Mouse (Mus musculus) left cerebral cortex, adult 2 months (tissue): ENCODE results near the gene Lamc3. TPM values are rescaled to one million over a fixed set of nuclear protein-coding genes. Genes with fewer than 3 reads are reported as not detected.
A peak's percentile ranks its signal among the peaks of the same experiment; 100 is the strongest.

Experiments used
- DNase-seq, 2 experiments: peaks; one replicate each; pipeline ENCODE4 v3.0.0; 2021 to 2022; ENCODE audit warnings: low spot score in 2 of 2, mixed read lengths in 1 of 2; ENCODE audit errors: extremely low spot score in 1 of 2
- H3K27ac ChIP-seq: fragments of 200-600 bp; 2 replicates; pipeline ENCODE4 v1.8.1; 2022
- H3K4me3 ChIP-seq: fragments of 200-600 bp; 2 replicates; pipeline ENCODE4 v1.8.1; 2022
- CTCF ChIP-seq: fragments of 200-600 bp; IDR thresholded peaks from 2 replicates; pipeline ENCODE4 v1.8.1; 2022; ENCODE audit warnings: antibody characterized with exemption, mild to moderate bottlenecking, moderate library complexity
- intact Hi-C: fragments of 180-260 bp; cut with DNase I; formaldehyde crosslinking; loops from one replicate; pipeline ENCODE4 v1.15.1; 2025
- total RNA-seq, 2 experiments: library from RNA; stranded (reverse); gene quantifications; 2 replicates each; pipeline ENCODE4 v1.2.3; 2021

Gene Lamc3
- total RNA-seq, 2 experiments from 2014 or later: 6.9 to 8.8 TPM

DNA sequence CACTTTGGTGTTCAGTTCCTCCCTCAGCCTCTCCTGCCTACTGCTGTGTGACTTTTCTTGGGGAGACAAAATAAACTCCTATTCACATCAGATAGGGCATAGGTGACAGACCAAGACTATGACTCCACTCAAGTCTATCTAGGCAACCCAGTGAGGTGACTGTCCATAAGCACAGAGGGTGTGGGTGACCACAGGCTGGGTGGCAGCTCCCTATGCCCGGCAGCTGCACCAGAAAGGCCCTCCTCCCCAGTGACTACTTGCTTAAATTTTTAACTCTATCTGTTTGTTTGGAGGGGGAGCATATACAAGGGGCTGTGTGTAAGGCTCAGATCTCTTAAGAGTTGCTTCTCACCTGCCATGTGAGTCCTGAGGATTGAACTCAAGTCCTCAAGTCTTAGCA, 24.2 kb upstream of the Lamc3 start:
- no peak for TF ChIP-seq CTCF
- no peak for DNase-seq
- H3K27ac ChIP-seq: no peak overlapping the region
- intact Hi-C loops: no loop called here
- H3K4me3 ChIP-seq: no peak overlapping the region

DNA sequence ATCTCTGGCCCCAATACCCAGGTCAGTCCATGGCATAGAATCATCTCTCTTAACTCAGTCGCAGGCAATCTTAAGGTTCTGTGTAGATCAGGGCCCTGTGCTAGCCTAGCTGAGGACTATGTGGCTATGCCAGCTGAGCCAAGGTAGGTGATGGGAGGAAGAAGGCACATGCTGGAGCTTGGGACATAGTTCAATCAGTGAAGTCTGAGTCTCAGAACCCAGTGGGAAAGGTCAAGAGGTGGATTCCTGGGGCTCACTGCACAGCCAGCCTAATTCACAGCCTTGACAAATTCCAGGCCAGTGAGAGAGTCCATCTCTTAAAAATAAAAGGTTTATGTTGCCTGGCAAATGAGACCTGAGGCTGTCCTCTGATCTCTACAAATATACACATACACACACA, 23.3 kb upstream of the Lamc3 start:
- no peak for TF ChIP-seq CTCF
- intact Hi-C loops: no loop called here
- DNase-seq: no peak
- Histone ChIP-seq H3K4me3 (no peak overlapping the region), H3K27ac (no peak overlapping the region)

DNA sequence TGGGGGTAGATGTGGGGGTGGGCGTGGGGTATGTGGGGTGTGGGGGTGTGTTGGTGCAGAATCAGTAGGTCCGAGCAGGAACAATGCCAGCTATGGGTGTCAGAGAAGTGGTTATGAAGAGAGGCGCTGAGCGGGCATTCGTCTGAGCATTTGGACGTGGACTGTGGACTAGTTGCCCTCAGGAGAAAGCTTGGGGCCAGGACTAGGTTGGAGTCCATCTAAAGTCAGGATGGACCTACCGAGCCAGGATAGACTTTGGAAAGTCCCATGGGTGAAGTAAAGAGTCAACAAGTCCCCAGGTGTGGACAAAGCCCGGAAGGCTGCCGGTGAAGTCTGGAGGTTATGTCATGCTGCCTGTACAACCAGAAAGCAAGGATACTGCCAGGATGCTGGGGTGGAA, 22.2 kb upstream of the Lamc3 start:
- no peak for TF ChIP-seq CTCF
- intact Hi-C loops: no loop called here
- Histone ChIP-seq H3K27ac (no peak overlapping the region), H3K4me3 (no peak overlapping the region)
- DNase-seq: no peak

DNA sequence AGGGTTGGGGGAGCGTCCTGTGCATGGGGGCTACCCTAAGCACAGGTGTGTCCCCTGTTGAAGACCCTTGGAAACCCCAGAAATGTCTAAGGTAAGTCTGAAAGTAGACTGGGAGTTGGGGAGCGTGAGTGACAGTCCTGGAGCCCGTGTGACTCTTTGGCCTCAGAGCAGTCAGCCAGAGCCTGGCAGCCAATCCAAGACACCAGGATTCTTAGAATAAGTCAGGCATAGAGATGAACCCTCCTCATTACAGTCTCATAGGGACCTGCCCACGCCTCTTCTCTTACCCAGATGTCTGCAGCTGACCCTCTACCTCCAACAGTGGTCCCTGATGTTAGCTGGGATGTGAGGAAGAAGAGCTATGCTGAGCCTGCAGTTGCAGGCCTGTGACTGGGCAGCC, 21.8 kb upstream of the Lamc3 start:
- DNase-seq: no peak
- Histone ChIP-seq H3K4me3 (no peak overlapping the region), H3K27ac (no peak overlapping the region)
- TF ChIP-seq CTCF: no peak
- intact Hi-C loops: no loop called here

DNA sequence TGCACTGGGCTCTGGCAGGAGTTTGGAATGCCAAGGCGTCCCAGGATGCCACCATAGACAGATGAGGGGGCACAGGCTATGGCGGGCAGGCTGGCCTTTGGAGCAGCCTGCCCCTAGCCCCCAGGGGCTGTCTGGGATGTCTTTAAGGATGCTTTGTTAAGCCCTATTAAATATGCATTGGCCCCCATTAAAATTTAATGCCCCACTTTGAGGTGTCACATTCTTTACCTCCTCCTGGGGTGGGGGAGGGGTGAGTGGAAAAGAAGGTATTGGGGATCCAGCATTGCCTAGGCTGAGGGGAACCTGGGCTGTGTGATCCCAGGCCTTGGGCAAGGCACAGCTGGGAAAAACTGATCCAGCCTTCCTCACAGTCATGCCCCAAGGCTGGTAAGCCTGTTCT, 21.3 kb upstream of the Lamc3 start:
- TF ChIP-seq CTCF: no peak
- intact Hi-C loops: no loop called here
- no peak for DNase-seq
- Histone ChIP-seq H3K27ac (no peak overlapping the region), H3K4me3 (no peak overlapping the region)

DNA sequence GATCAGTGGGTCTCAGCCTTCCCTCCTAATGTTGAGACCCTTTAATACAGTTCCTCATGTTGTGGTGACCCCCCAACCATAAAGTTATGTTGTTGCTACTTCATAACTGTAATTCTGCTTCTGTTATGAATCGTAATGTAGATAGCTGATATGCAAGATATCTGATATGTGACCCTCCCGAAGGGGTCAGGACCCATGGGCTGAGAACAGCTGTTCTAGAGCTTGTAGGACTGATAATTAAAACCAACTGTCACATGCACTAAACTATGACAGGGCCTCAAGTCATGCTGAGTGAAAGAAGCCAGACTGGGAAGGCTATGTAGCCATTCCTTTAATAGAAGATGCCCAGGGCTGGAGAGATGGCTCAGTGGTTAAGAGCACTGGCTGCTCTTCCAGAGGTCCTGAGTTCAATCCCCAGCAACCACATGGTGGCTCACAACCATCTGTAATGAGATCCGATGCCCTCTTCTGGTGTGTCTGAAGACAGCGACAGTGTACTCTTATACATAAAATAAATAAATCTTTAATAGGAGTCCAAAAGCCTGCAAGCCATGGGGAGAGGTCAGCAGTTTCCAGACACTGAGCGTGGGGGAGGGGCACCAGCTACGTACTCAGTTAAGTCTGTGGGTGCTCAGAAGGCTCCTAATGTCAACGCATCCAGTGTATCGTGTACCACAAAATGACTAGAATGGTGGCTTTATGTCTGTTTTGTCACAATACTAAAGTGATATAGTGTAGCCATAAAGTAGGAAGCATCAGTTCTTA, 19.1 kb upstream of the Lamc3 start:
- intact Hi-C loops: no loop called here
- no peak overlapping the region for H3K27ac ChIP-seq
- no peak overlapping the region for H3K4me3 ChIP-seq
- DNase-seq: no peak
- TF ChIP-seq CTCF: no peak; the same call in 1 of the 2 replicates

DNA sequence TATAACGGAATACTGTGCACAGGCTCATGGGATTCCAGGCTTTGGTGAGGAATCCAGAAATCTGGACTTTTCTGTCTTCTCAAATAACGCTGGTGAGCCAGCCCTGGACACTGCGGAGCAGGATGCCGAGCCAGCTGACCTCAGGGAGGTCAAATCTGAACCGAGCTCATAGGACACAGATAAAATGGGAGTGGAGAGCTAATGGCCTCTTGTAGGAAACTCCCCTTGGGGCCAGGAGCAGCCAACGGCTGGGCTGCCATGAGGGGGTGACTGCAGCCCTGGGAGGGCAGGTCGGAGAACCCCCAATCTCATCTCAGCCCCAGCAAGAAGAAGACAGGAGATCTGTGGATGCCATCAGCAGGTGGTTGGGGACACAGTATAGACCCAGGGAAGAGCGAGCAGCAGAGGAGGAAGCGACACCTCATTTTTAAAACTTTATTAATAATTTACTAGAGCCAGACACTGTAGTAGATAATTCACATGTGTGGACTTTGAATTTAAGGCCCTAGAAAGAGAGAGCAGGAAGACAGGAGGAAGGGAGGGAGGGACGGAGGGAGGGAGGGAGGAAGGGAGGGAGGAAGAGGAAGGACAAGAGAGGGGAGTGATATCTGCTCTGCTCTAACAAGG, 18.4 kb upstream of the Lamc3 start:
- DNase-seq: no peak
- Histone ChIP-seq H3K27ac (no peak overlapping the region), H3K4me3 (no peak overlapping the region)
- TF ChIP-seq CTCF: no peak
- intact Hi-C loops: no loop called here

DNA sequence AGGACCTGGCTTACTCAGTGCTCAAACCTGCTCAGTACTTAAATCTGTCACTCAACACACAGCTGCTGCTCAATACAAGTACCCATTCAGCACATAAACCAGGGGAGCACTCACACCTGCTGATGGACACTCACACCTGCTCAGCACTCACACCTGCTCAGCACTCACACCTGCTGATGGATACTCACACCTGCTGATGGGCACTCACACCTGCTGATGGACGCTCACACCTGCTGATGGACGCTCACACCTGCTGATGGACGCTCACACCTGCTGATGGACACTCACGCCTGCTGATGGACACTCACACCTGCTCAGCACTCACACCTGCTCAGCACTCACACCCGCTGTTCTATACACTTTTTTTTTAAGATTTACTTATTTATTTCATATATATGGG, 17.4 kb upstream of the Lamc3 start:
- Histone ChIP-seq H3K4me3 (no peak overlapping the region), H3K27ac (no peak overlapping the region)
- no peak for DNase-seq
- intact Hi-C loops: no loop called here
- TF ChIP-seq CTCF: no peak

DNA sequence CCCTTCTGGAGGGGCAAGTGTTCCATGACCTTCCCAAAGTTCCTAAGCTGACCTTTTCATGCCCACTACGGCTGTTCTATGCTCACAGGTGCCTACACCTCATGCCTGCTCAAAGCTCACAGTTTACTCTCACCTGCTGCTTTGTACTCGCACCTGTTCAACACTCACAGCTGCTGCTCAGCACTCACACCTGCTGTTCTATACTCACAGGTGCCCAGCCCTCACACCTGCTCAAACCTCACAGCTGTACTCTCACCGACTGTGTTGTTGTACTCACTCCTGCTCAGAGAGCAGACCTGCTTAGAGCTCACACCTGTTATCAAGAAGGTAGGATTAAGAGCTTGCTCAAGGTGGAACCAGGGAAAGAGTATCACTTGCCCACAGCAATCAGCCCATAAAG, 16.4 kb upstream of the Lamc3 start:
- H3K4me3 ChIP-seq: no peak overlapping the region
- no peak for TF ChIP-seq CTCF
- DNase-seq: no peak
- no peak overlapping the region for H3K27ac ChIP-seq
- intact Hi-C loops: no loop called here

DNA sequence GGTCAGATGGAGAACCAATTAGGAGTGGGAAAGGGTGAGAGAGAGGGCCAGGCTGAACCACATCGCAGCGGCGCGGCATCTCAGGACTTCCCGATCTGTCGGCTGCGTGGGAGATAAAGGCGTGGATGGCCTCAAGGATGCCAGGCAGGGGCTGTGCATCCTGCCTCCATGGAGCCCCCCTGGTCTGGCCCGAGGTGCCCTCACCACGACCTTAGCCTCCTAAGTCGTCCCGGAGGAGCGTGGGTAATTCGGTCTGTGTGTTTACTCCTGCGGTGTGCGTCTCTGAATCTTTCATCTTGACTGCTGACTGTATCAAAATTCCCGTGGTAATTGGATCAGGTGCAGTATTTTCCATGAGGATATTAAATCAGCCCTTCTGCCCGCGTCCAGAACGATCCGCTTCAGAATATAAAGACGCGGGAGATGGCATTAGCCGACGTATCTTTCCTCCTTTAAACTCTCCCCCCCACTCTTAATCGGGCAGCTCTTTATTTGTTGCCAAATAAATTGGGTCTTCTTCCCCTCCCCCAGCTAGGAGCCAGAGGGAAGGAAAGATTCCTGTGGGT, 12.7 kb upstream of the Lamc3 start:
- DNase-seq: no peak
- no peak overlapping the region for H3K27ac ChIP-seq
- TF ChIP-seq CTCF: no peak
- no peak overlapping the region for H3K4me3 ChIP-seq
- intact Hi-C loops: no loop called here

DNA sequence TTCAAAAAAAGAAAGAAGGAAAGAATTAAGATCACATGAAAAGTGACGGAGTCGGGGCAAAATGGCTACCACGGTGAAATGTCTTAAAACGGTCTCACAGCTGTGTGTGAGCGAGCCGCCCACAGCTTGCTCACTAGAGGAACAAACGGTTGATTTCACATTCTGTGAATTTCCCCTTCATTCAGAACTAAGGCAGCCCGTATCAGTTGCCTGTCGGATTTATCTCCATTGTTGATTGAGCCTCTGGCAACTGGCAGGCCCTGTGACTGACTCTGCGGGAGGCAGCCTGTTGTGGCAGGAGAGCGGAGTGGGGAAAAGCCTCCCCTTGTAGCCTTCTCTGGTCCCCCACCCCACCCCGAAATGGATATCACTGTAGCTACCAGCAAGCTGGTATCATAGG, 10.6 kb upstream of the Lamc3 start:
- no peak overlapping the region for H3K4me3 ChIP-seq
- peak; percentile 25 to 29 for DNase-seq
- intact Hi-C loops: no loop called here
- no peak overlapping the region for H3K27ac ChIP-seq
- no peak for TF ChIP-seq CTCF

DNA sequence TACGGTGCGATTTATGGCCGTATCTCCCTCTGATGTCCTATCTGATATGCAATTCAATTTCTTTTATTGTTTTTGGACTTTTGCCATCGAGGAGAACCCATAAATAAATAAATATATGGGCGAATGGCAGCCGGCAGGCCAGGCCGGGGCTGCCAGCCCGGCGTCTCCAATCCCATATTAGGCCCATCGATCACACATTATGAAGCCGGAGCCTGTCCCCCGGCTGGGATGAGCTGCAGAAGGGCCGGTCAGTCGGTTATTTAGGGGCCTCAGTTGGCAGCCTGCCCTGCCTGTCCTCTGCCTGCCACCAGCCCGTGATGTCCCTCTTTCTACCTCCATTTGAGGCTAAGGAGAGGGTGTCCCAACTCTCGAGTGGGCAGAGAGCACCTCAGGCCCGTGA, 8.5 kb upstream of the Lamc3 start:
- Histone ChIP-seq H3K27ac (no peak overlapping the region), H3K4me3 (no peak overlapping the region)
- TF ChIP-seq CTCF: no peak
- intact Hi-C loops: no loop called here
- DNase-seq: no peak

DNA sequence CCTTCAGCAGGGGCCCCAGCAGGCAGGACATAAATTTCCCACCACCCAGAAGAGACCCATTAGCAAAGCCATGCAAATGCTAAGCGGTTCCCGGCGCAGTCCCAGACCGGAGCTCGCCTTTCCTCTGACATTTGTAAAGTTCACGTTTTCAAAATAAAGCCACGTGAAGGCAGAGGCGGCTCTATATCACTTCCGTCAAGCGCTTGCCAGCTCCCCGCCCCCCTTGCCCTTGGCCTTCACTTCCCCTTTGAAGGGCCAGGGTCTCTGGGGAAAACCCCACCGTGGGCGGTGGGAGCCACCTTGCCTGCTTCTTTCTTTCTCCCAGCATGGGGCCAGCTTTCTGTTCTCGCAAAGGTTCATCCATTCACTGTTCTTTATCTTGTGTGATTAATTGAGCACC, 6.2 kb upstream of the Lamc3 start:
- H3K4me3 ChIP-seq: no peak overlapping the region
- intact Hi-C loops: no loop called here
- H3K27ac ChIP-seq: no peak overlapping the region
- no peak for TF ChIP-seq CTCF
- no peak for DNase-seq
